Mouse (Mus musculus): Measurements from ENCODE around the gene Echs1.
"Not testable (repeated sequence)": the region's sequence is repeated elsewhere in the genome, so short reads cannot be mapped to it uniquely, and the experiment has no call there.

Gene Echs1

GRCm38 (mm10) chr7:140116329-140117054 is at the start of gene Echs1:
Gene Echs1 (minus strand): TSS chr7:140116476.
- DNase-seq (ENCODE audit: low read depth, low spot score) = peak; percentile 92

GRCm38 (mm10) chr7:140164664-140165063 is 48.4 kb upstream of the Echs1 start, which contains the start of gene Olfr522:
Gene Olfr522 (minus strand): TSS chr7:140164764.
- no peak for DNase-seq (ENCODE audit: low read depth, low spot score)

GRCm38 (mm10) chr7:140160363-140160762 is 44.1 kb upstream of the Echs1 start:
- no peak for DNase-seq (ENCODE audit: low read depth, low spot score)

- no peak for DNase-seq (ENCODE audit: low read depth, low spot score)
Observed at GRCm38 (mm10) chr7:140154218-140154927, 38.1 kb upstream of the Echs1 start, which contains the start of gene Sprn. Gene Sprn (minus strand): TSS chr7:140154877.

- DNase-seq (ENCODE audit: low read depth, low spot score) = no peak
Observed at GRCm38 (mm10) chr7:140153829-140154217, 37.5 kb upstream of the Echs1 start.

- DNase-seq (ENCODE audit: low read depth, low spot score) = no peak
Observed at GRCm38 (mm10) chr7:140153383-140153782, 37.1 kb upstream of the Echs1 start.

GRCm38 (mm10) chr7:140144550-140144949 is 28.3 kb upstream of the Echs1 start:
- no peak for DNase-seq (ENCODE audit: low read depth, low spot score)

GRCm38 (mm10) chr7:140141350-140141749 is 25.1 kb upstream of the Echs1 start:
- DNase-seq (ENCODE audit: low read depth, low spot score) = peak; percentile 87

GRCm38 (mm10) chr7:140138021-140138310 is 21.7 kb upstream of the Echs1 start:
- DNase-seq (ENCODE audit: low read depth, low spot score) = no peak

GRCm38 (mm10) chr7:140137135-140138020 is 21.1 kb upstream of the Echs1 start, which contains the start of gene Mtg1:
Gene Mtg1 (plus strand): TSS chr7:140137564.
- peak; percentile 97 for DNase-seq (ENCODE audit: low read depth, low spot score)

- DNase-seq (ENCODE audit: low read depth, low spot score) = no peak
Observed at GRCm38 (mm10) chr7:140135106-140135770, 19.0 kb upstream of the Echs1 start.

GRCm38 (mm10) chr7:140134033-140134432 is 17.8 kb upstream of the Echs1 start:
- DNase-seq (ENCODE audit: low read depth, low spot score) = not testable (repeated sequence)

- DNase-seq (ENCODE audit: low read depth, low spot score) = not testable (repeated sequence)
Observed at GRCm38 (mm10) chr7:140132184-140132583, 15.9 kb upstream of the Echs1 start.

GRCm38 (mm10) chr7:140127911-140128310 is 11.6 kb upstream of the Echs1 start:
- DNase-seq (ENCODE audit: low read depth, low spot score) = no peak

GRCm38 (mm10) chr7:140126934-140127333 is 10.7 kb upstream of the Echs1 start:
- no peak for DNase-seq (ENCODE audit: low read depth, low spot score)

GRCm38 (mm10) chr7:140126022-140126350 is 9.7 kb upstream of the Echs1 start:
- DNase-seq (ENCODE audit: low read depth, low spot score) = no peak

GRCm38 (mm10) chr7:140125278-140126021 is 9.2 kb upstream of the Echs1 start:
- DNase-seq (ENCODE audit: low read depth, low spot score) = peak; percentile 93

- no peak for DNase-seq (ENCODE audit: low read depth, low spot score)
Observed at GRCm38 (mm10) chr7:140124382-140124781, 8.1 kb upstream of the Echs1 start.

GRCm38 (mm10) chr7:140122765-140123164 is 6.5 kb upstream of the Echs1 start:
- DNase-seq (ENCODE audit: low read depth, low spot score) = no peak

- DNase-seq (ENCODE audit: low read depth, low spot score) = no peak
Observed at GRCm38 (mm10) chr7:140121338-140121910, 5.1 kb upstream of the Echs1 start.
